Mouse (Mus musculus) layer of hippocampus, adult 9-10 months (tissue): Measurements from ENCODE around the gene Haus4.

ENCODE experiments used
- DNase-seq: peaks from one replicate; pipeline ENCODE4 v3.0.0; 2022; ENCODE audit warnings: low spot score

Haus4 gene

GRCm38 (mm10) chr14:54572790-54573736 lies 18.6 kb upstream of the Haus4 start:
- DNase-seq = no peak

GRCm38 (mm10) chr14:54572122-54572521 lies 17.7 kb upstream of the Haus4 start:
- DNase-seq = no peak

- DNase-seq = no peak
Observed at GRCm38 (mm10) chr14:54569451-54570392, 15.3 kb upstream of the Haus4 start.

- DNase-seq = peak; percentile 72
Observed at GRCm38 (mm10) chr14:54568694-54569414, 14.4 kb upstream of the Haus4 start.

- no peak for DNase-seq
Observed at GRCm38 (mm10) chr14:54560527-54561242, 6.3 kb upstream of the Haus4 start.

GRCm38 (mm10) chr14:54557330-54557729 lies 2.9 kb upstream of the Haus4 start:
- no peak for DNase-seq

- DNase-seq = no peak
Observed at GRCm38 (mm10) chr14:54553454-54553974, 902 bp downstream of the Haus4 start.

GRCm38 (mm10) chr14:54544703-54545102 lies 9.7 kb downstream of the Haus4 start:
- no peak for DNase-seq

GRCm38 (mm10) chr14:54540771-54541170 lies 13.6 kb downstream of the Haus4 start:
- no peak for DNase-seq

GRCm38 (mm10) chr14:54538580-54538979 lies 15.8 kb downstream of the Haus4 start:
- no peak for DNase-seq

GRCm38 (mm10) chr14:54528446-54529111 lies 25.8 kb downstream of the Haus4 start:
- peak; percentile 80 for DNase-seq

- no peak for DNase-seq
Observed at GRCm38 (mm10) chr14:54528007-54528393, 26.4 kb downstream of the Haus4 start.

- DNase-seq = no peak
Observed at GRCm38 (mm10) chr14:54527227-54528006, 27.0 kb downstream of the Haus4 start.

GRCm38 (mm10) chr14:54523600-54523999 lies 30.8 kb downstream of the Haus4 start:
- DNase-seq = no peak

- DNase-seq = no peak
Observed at GRCm38 (mm10) chr14:54516710-54517310, 37.6 kb downstream of the Haus4 start.

- no peak for DNase-seq
Observed at GRCm38 (mm10) chr14:54509774-54510173, 44.6 kb downstream of the Haus4 start.

- no peak for DNase-seq
Observed at GRCm38 (mm10) chr14:54503092-54503491, 51.3 kb downstream of the Haus4 start.

- no peak for DNase-seq
Observed at GRCm38 (mm10) chr14:54501365-54501764, 53.1 kb downstream of the Haus4 start.

GRCm38 (mm10) chr14:54499330-54499729 lies 55.1 kb downstream of the Haus4 start:
- no peak for DNase-seq
